Mouse (Mus musculus) forebrain, postnatal 0 days (tissue): ENCODE results near the gene Xpot. TPM values are rescaled to one million over a fixed set of nuclear protein-coding genes. Genes with fewer than 3 reads are reported as not detected.

ENCODE experiments used
- ATAC-seq: fragments of 200-750 bp; cut with Nextera tagmentation; 2 replicates; pipeline ENCODE4 v1.8.0; 2017; ENCODE audit warnings: mild to moderate bottlenecking, moderate library complexity
- DNase-seq: peaks from one replicate; pipeline ENCODE4 v3.0.0-alpha.2; 2015
- H3K27ac ChIP-seq: fragments of 300-500 bp; sonication (generic); 2 replicates; pipeline ENCODE4 v1.5.1; 2014; ENCODE audit warnings: low read depth, mild to moderate bottlenecking, antibody characterized with exemption, low read length, moderate library complexity, mixed read lengths
- H3K27me3 ChIP-seq: fragments of 300-500 bp; sonication (generic); 2 replicates; pipeline ENCODE4 v1.6.1; 2014; ENCODE audit warnings: mild to moderate bottlenecking, low read length, mixed read lengths; ENCODE audit not compliant: insufficient read depth
- H3K36me3 ChIP-seq: fragments of 300-500 bp; sonication (generic); 2 replicates; pipeline ENCODE4 v1.6.1; 2014; ENCODE audit warnings: mild to moderate bottlenecking, moderate library complexity; ENCODE audit not compliant: insufficient read depth
- H3K4me1 ChIP-seq: fragments of 300-500 bp; sonication (generic); 2 replicates; pipeline ENCODE4 v1.6.1; 2014; ENCODE audit warnings: antibody characterized with exemption; ENCODE audit not compliant: insufficient read depth
- H3K4me2 ChIP-seq: fragments of 300-500 bp; sonication (generic); 2 replicates; pipeline ENCODE4 v1.6.1; 2014; ENCODE audit warnings: low read depth, mild to moderate bottlenecking, moderate library complexity
- H3K4me3 ChIP-seq: fragments of 300-500 bp; sonication (generic); 2 replicates; pipeline ENCODE4 v1.5.1; 2014; ENCODE audit warnings: low read depth, low read length, mixed read lengths
- H3K9ac ChIP-seq: fragments of 300-500 bp; sonication (generic); 2 replicates; pipeline ENCODE4 v1.6.1; 2014; ENCODE audit warnings: mild to moderate bottlenecking
- H3K9me3 ChIP-seq: fragments of 300-500 bp; sonication (generic); 2 replicates; pipeline ENCODE4 v1.6.1; 2016; ENCODE audit warnings: low read length
- CTCF ChIP-seq: sonication (generic); IDR thresholded peaks from 2 replicates; pipeline ENCODE4 v1.5.1; 2016; ENCODE audit warnings: antibody characterized with exemption, control low read depth, low read depth
- WGBS: fragments of 180-500 bp; shearing (Covaris S2); extraction: QIAGEN DNeasy Blood & Tissue Kit; methylation state at CpG from one replicate; pipeline ENCODE4 v1.1.7; 2014; 5-methylcytosine and 5-hydroxymethylcytosine counted together
- polyA plus RNA-seq: library from polyadenylated mRNA; unstranded; fragments of >200 nt; fragmentation: Nextera tagmentation; extraction: Ambion mirVana; gene quantifications from 2 replicates; pipeline ENCODE4 v1.2.1, GENCODE M21; 2015
- total RNA-seq: library from RNA; depleted of rRNA; stranded (reverse); fragments of >200 nt; gene quantifications from 2 replicates; pipeline ENCODE4 v1.2.3, GENCODE M21; 2014

Xpot gene
- total and polyA plus RNA-seq, 2 experiments from 2014 or later: 28.1 to 92.7 TPM

DNA sequence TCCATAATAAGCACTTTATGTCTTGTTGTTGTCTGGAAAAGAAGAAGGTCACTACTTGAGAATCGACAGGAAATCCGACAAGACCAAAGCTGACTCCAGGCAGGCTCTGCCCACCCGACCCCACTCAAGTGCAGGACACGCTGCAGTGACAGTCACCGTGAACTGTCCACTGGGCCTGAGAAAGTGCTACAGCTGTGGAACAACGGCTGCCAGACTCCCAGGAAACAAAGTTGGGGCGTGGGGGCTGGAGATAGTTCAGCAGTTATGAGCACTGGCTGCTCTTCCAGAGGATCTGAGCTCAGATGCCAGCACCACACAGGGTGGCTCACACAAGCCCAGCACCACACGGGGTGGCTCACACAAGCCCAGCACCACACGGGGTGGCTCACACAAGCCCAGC lies 49.8 kb downstream of the Xpot start:
- no peak overlapping the region for H3K9ac ChIP-seq
- no peak overlapping the region for H3K4me2 ChIP-seq
- no peak for TF ChIP-seq CTCF
- WGBS: 90% methylated on average over 9 of the region's 9 CpGs
- no peaks in the 10 kb centered on the region for H3K27me3 ChIP-seq
- no peak overlapping the region for H3K27ac ChIP-seq
- DNase-seq (no peak), ATAC-seq (no peak)
- H3K4me3 ChIP-seq: no peak overlapping the region
- peaks cover 28% of the 10 kb centered on the region for H3K36me3 ChIP-seq
- H3K4me1 ChIP-seq: no peaks in the 10 kb centered on the region
- H3K9me3 ChIP-seq: no peaks in the 10 kb centered on the region

- DNase-seq: no peak
- Histone ChIP-seq H3K9ac (no peak overlapping the region), H3K9me3 (no peaks in the 10 kb centered on the region), H3K36me3 (peaks cover 33% of the 10 kb centered on the region), H3K27ac (no peak overlapping the region), H3K4me1 (no peaks in the 10 kb centered on the region), H3K27me3 (no peaks in the 10 kb centered on the region), H3K4me2 (no peak overlapping the region), H3K4me3 (no peak overlapping the region)
- WGBS: 97% methylated on average over 22 of the region's 22 CpGs
- ATAC-seq: no peak
- TF ChIP-seq CTCF: no peak
Observed at GRCm38 (mm10) chr10:121571511-121572147, 54.5 kb downstream of the Xpot start.

DNA sequence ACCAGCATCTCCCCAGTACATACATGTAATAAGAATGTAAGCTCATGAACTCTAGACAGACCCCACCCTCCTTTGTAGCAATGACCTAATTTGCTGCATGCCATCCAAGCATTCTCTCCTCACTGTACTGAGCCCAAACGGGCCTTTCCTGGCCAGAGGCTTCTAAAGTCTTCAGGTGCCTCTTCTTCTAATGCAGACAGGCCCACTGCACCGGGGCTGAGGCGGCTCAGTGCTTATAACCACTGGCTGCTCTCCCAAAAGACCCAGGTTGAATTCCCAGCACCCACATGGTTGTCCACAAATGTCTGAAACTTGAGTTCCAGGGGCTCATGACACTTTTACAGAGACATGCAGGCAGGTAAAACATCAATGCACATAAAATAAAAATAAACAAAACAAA lies 55.1 kb downstream of the Xpot start:
- H3K9me3 ChIP-seq: no peaks in the 10 kb centered on the region
- no peak overlapping the region for H3K9ac ChIP-seq
- ATAC-seq: no peak
- 98% methylated on average over 3 of the region's 3 CpGs for WGBS
- H3K27me3 ChIP-seq: no peaks in the 10 kb centered on the region
- no peak overlapping the region for H3K4me2 ChIP-seq
- DNase-seq: no peak
- H3K4me1 ChIP-seq: no peaks in the 10 kb centered on the region
- no peak overlapping the region for H3K27ac ChIP-seq
- TF ChIP-seq CTCF: no peak
- H3K36me3 ChIP-seq: peaks cover 33% of the 10 kb centered on the region
- H3K4me3 ChIP-seq: no peak overlapping the region

- no peak overlapping the region for H3K4me3 ChIP-seq
- no peak for DNase-seq
- no peaks in the 10 kb centered on the region for H3K27me3 ChIP-seq
- H3K4me1 ChIP-seq: no peaks in the 10 kb centered on the region
- H3K9me3 ChIP-seq: no peaks in the 10 kb centered on the region
- peak; percentile 36 for ATAC-seq
- peak overlapping the region; percentile 60 for H3K27ac ChIP-seq
- H3K4me2 ChIP-seq: peak overlapping the region; percentile 42; the same call in 1 of the 2 replicates
- no peak overlapping the region for H3K9ac ChIP-seq
- no peak for TF ChIP-seq CTCF
- WGBS: 49% methylated on average over 6 of the region's 6 CpGs
- peaks cover 37% of the 10 kb centered on the region for H3K36me3 ChIP-seq
Observed at GRCm38 (mm10) chr10:121569796-121570195, 56.3 kb downstream of the Xpot start.

- Histone ChIP-seq H3K36me3 (peaks cover 40% of the 10 kb centered on the region), H3K9ac (0 out of 2 replicates have a peak overlapping the region, but pooled peaks have one; percentile 23), H3K27me3 (no peaks in the 10 kb centered on the region), H3K4me1 (no peaks in the 10 kb centered on the region), H3K4me3 (no peak overlapping the region), H3K27ac (peak overlapping the region; percentile 60), H3K9me3 (no peaks in the 10 kb centered on the region), H3K4me2 (peak overlapping the region; percentile 42)
- 7% methylated on average over 23 of the region's 23 CpGs for WGBS
- peak; percentile 89 for ATAC-seq
- TF ChIP-seq CTCF: no peak
- DNase-seq: peak; percentile 78
Observed at GRCm38 (mm10) chr10:121569001-121569589, 57.0 kb downstream of the Xpot start.

- Histone ChIP-seq H3K36me3 (peaks cover 44% of the 10 kb centered on the region), H3K27me3 (no peaks in the 10 kb centered on the region), H3K4me1 (no peaks in the 10 kb centered on the region), H3K27ac (peak overlapping the region; percentile 60; the same call in 1 of the 2 replicates), H3K9me3 (no peaks in the 10 kb centered on the region), H3K9ac (peak overlapping the region; percentile 23; the same call in 1 of the 2 replicates), H3K4me2 (peak overlapping the region; percentile 42), H3K4me3 (no peak overlapping the region)
- DNase-seq (no peak), ATAC-seq (no peak; the same call in 1 of the 2 replicates)
- TF ChIP-seq CTCF: no peak
- 56% methylated on average over 7 of the region's 7 CpGs for WGBS
Observed at GRCm38 (mm10) chr10:121568534-121568933, 57.6 kb downstream of the Xpot start.

- Histone ChIP-seq H3K36me3 (peaks cover 44% of the 10 kb centered on the region), H3K27ac (no peak overlapping the region), H3K9ac (no peak overlapping the region), H3K27me3 (no peaks in the 10 kb centered on the region), H3K4me3 (no peak overlapping the region), H3K4me2 (no peak overlapping the region), H3K9me3 (no peaks in the 10 kb centered on the region), H3K4me1 (no peaks in the 10 kb centered on the region)
- no peak for TF ChIP-seq CTCF
- 93% methylated on average over 10 of the region's 10 CpGs for WGBS
- DNase-seq: no peak
- no peak for ATAC-seq
Observed at GRCm38 (mm10) chr10:121568026-121568425, 58.1 kb downstream of the Xpot start.
